Mouse (Mus musculus): ENCODE measurements around the gene Hfm1. TPM values are rescaled to one million over a fixed set of nuclear protein-coding genes. Genes with fewer than 3 reads are reported as not detected.
A peak's percentile ranks its signal among the peaks of the same experiment; 100 is the strongest.

The Hfm1 gene
- polyA plus RNA-seq, 1 experiment from 2014 or later: 1.6 TPM

DNA sequence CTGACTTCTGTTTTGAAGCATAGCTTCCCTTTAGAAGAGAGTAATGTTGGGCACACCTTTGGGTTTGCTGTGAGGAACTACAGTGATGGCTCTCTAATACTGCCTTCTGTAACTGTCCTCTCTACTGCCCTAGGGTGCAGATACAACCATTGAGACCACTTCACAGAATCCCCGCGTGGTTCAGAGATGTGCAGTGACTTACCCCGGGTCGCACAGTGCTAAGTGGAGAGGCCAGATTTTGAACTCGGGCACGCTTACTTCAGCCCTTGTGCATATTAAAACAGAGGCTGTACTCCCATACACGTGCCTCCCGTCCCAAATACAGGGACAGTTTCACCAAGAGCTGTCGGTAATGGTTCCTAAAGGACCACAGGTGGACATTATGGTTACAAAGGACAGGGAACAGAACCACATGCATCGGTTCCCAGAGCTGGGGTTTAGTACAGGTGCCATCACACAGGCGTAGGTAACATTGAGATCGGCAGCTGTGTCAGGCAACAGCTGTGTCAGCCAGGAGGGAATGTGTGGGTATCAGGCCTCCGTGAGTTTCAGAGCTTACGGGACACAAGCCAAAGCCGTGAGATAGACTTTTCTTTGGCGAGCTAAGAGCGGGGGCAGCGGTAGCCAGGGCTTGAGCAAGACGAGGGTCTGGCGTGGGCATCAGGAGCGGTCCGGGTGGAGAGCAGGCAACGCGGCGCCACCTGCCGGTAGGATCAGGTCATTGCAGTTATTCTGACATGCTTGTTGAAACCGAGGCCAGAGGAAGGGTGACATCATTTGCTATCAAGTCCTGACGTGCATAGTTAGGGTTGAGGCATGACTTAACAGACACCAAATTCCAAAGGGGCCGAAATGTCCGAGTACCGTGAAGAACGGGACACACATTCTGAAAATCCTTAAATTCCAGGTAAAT lies 124.0 kb downstream of the Hfm1 start:
- no peak overlapping the region for H3K9ac ChIP-seq (ENCODE audit: low read depth, low read length)
- H3K4me2 ChIP-seq: peak overlapping the region; percentile 71
- no peaks in the 10 kb centered on the region for H3K27me3 ChIP-seq (ENCODE audit: control insufficient read depth, insufficient read depth, low read length)
- peak overlapping the region; percentile 30 for H3K4me3 ChIP-seq (ENCODE audit: low read depth, low read length)
- 5% methylated on average over 32 of the region's 32 CpGs for WGBS (ENCODE audit: insufficient replicate concordance)
- H3K36me3 ChIP-seq (ENCODE audit: control insufficient read depth, insufficient read depth, low read length): no peaks in the 10 kb centered on the region
- peak; percentile 57; the same call in 1 of the 2 replicates for ATAC-seq (replicated peaks; ENCODE audit: insufficient number of reproducible peaks, low FRiP score, low TSS enrichment)
- no peak overlapping the region for H3K27ac ChIP-seq (ENCODE audit: low read depth, low read length)
- peaks cover 9% of the 10 kb centered on the region; the same call in 1 of the 2 replicates for H3K4me1 ChIP-seq (ENCODE audit: control insufficient read depth, insufficient read depth, low read length)
- no peaks in the 10 kb centered on the region for H3K9me3 ChIP-seq (replicated peaks; ENCODE audit: control insufficient read depth, low read length)

DNA sequence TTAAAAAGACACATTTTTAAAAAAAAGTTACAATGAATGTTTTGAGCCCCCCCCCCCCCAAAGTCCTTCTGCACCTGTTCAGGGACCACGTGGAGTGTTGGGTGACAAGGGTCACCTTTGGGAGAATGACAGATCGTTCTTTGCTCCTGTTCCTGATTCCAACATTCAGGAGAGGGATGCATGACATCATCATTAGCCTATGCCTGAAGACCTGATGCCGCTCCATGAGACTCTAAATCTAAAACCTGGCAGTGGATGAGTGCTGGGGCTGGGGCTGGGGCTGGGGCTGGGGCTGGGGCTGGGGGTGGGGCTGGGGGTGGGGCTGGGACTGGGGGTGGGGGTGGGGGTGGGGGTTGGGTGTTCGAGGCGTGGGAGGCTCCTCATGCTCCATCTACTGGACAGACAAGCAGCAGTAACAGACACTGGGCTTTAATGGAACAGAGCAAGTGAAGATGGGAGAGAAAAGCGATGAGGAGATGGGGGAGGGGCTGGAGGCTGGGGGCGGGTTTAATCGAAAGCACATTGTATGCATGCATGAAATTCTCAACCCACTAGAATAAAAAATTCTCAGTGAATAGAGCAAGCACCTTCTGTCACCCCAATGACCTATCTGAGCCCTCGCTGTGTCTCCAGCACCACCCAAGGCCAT lies 124.8 kb downstream of the Hfm1 start:
- no peak for ATAC-seq (replicated peaks; ENCODE audit: insufficient number of reproducible peaks, low FRiP score, low TSS enrichment)
- Histone ChIP-seq H3K9me3 (replicated peaks; ENCODE audit: control insufficient read depth, low read length) (no peaks in the 10 kb centered on the region), H3K9ac (ENCODE audit: low read depth, low read length) (no peak overlapping the region), H3K36me3 (ENCODE audit: control insufficient read depth, insufficient read depth, low read length) (no peaks in the 10 kb centered on the region), H3K4me2 (peak overlapping the region; percentile 71; the same call in 1 of the 2 replicates), H3K4me3 (ENCODE audit: low read depth, low read length) (no peak overlapping the region), H3K4me1 (ENCODE audit: control insufficient read depth, insufficient read depth, low read length) (peaks cover 9% of the 10 kb centered on the region; the same call in 1 of the 2 replicates), H3K27ac (ENCODE audit: low read depth, low read length) (no peak overlapping the region), H3K27me3 (ENCODE audit: control insufficient read depth, insufficient read depth, low read length) (no peaks in the 10 kb centered on the region)
- WGBS (ENCODE audit: insufficient replicate concordance): 19% methylated on average over 9 of the region's 9 CpGs

DNA sequence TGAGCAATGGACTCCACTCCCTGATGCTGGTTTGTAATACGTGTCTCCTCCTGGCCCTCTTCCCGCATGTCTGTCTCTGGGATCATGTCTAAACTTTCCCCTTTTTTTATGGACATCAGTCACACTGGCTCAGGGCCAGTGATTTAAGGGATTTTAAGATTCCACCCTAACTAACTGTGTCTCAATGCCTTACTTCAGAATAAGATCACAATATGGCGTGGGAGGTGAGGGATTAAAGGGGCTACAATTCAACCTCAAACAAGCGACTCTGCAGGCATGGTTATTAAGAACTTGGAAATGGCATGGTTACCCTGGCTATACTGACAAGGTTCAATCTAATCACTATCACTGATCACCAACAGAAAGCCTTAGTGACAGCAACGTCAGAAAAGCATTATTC lies 128.2 kb downstream of the Hfm1 start:
- Histone ChIP-seq H3K27ac (ENCODE audit: low read depth, low read length) (no peak overlapping the region), H3K4me2 (no peak overlapping the region), H3K9ac (ENCODE audit: low read depth, low read length) (no peak overlapping the region), H3K4me3 (ENCODE audit: low read depth, low read length) (no peak overlapping the region), H3K9me3 (replicated peaks; ENCODE audit: control insufficient read depth, low read length) (no peaks in the 10 kb centered on the region), H3K27me3 (ENCODE audit: control insufficient read depth, insufficient read depth, low read length) (no peaks in the 10 kb centered on the region), H3K36me3 (ENCODE audit: control insufficient read depth, insufficient read depth, low read length) (no peaks in the 10 kb centered on the region), H3K4me1 (ENCODE audit: control insufficient read depth, insufficient read depth, low read length) (peaks cover 7% of the 10 kb centered on the region; the same call in 1 of the 2 replicates)
- ATAC-seq (replicated peaks; ENCODE audit: insufficient number of reproducible peaks, low FRiP score, low TSS enrichment): no peak
- 73% methylated on average over 5 of the region's 5 CpGs for WGBS (ENCODE audit: insufficient replicate concordance)

DNA sequence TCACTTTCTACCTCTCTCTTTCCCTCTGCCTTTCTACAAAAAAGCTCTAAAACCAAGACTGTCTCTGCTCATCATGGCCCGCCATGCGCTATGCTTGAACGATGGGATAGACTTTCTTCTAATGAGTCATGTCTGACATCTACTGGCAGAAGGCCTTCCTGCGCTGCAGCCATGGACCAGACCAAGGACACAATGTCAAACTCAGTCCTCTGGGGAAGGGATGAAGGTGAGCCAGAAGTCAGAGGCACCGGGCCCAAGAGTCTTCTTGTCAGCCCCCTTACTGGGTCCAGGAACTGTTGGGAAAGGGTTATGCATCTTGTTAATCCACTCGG lies 134.9 kb downstream of the Hfm1 start:
- 11% methylated on average over 6 of the region's 6 CpGs for WGBS (ENCODE audit: insufficient replicate concordance)
- Histone ChIP-seq H3K4me3 (ENCODE audit: low read depth, low read length) (no peak overlapping the region), H3K4me2 (no peak overlapping the region), H3K36me3 (ENCODE audit: control insufficient read depth, insufficient read depth, low read length) (no peaks in the 10 kb centered on the region), H3K9ac (ENCODE audit: low read depth, low read length) (no peak overlapping the region), H3K9me3 (replicated peaks; ENCODE audit: control insufficient read depth, low read length) (no peaks in the 10 kb centered on the region), H3K27ac (ENCODE audit: low read depth, low read length) (no peak overlapping the region), H3K27me3 (ENCODE audit: control insufficient read depth, insufficient read depth, low read length) (no peaks in the 10 kb centered on the region), H3K4me1 (ENCODE audit: control insufficient read depth, insufficient read depth, low read length) (no peaks in the 10 kb centered on the region)
- ATAC-seq (replicated peaks; ENCODE audit: insufficient number of reproducible peaks, low FRiP score, low TSS enrichment): no peak

DNA sequence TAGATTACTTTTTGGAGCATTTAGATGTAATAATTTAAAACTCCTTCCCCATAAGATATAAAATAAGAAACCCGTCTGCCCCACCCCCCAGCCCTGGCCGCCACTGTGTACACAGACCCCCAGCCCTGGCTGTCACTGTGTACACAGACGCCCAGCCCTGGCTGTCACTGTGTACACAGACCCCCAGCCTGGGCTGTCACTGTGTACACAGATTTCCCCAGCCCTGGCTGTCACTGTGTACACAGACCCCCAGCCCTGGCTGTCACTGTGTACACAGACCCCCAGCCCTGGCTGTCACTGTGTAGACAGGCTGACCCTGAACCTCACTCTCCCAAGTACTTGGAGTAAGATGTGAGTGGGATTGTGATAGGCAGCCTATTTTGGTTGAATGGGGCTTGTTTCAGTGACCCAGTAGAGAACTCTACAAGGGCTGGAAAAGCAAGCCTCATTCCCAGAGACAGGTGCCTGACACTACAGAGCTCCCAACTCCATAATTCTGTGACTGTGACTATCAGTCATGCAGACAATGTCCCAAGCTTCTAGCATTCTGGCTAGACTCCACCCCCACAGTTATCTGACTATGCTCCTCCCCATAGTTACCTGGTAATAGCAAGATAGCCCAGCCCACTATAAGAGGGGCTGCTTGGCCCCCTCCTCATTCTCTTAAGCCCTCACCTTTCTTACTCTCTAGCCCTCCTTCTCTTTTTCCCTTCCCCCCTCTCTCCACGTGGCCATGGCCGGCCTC lies 135.5 kb downstream of the Hfm1 start:
- Histone ChIP-seq H3K4me2 (no peak overlapping the region), H3K27me3 (ENCODE audit: control insufficient read depth, insufficient read depth, low read length) (no peaks in the 10 kb centered on the region), H3K4me1 (ENCODE audit: control insufficient read depth, insufficient read depth, low read length) (no peaks in the 10 kb centered on the region), H3K27ac (ENCODE audit: low read depth, low read length) (no peak overlapping the region), H3K36me3 (ENCODE audit: control insufficient read depth, insufficient read depth, low read length) (no peaks in the 10 kb centered on the region), H3K9ac (ENCODE audit: low read depth, low read length) (no peak overlapping the region), H3K4me3 (ENCODE audit: low read depth, low read length) (no peak overlapping the region), H3K9me3 (replicated peaks; ENCODE audit: control insufficient read depth, low read length) (no peaks in the 10 kb centered on the region)
- 34% methylated on average over 5 of the region's 5 CpGs for WGBS (ENCODE audit: insufficient replicate concordance)
- no peak for ATAC-seq (replicated peaks; ENCODE audit: insufficient number of reproducible peaks, low FRiP score, low TSS enrichment)

Small RNA genes lying within 50 kb of the gene (microRNA-seq; reads per million reads assigned to microRNA genes)
- not detected for gene Gm27527 (ENCODE audit: borderline number of aligned reads)

Other genes with a start within 250 kb of the Hfm1 start
- 57.5 and 82.8 TPM in 2 replicates for gene Zfp644, start 229.0 kb downstream of the Hfm1 start, polyA plus RNA-seq (2014; fragmentation: Nextera tagmentation; extraction: Ambion mirVana)
- 36.1 and 42.8 TPM in 2 replicates for gene Cdc7, start 38.0 kb upstream of the Hfm1 start, polyA plus RNA-seq (2014; fragmentation: Nextera tagmentation; extraction: Ambion mirVana)